Mouse (Mus musculus): ENCODE data around the gene Ccer2. TPM values are rescaled to one million over a fixed set of nuclear protein-coding genes. Genes with fewer than 3 reads are reported as not detected.

Gene Ccer2
- polyA plus RNA-seq, 1 experiment = not detected

GRCm38 (mm10) chr7:28807641-28808220, 51.8 kb downstream of the Ccer2 start:
- 37% methylated on average over 7 of the region's 8 CpGs for WGBS
- Histone ChIP-seq H3K4me3 (replicated peaks; ENCODE audit: extremely low read depth, low read depth, low read length) (peak overlapping the region; percentile 90), H3K4me1 (ENCODE audit: control insufficient read depth, insufficient read depth, low read length) (peaks cover 23% of the 10 kb centered on the region)
- no peak for TF ChIP-seq CTCF (IDR thresholded peaks at IDR 0.05; ENCODE audit: insufficient read depth, low read length)
- 0 out of 2 replicates have a peak, but pooled peaks have one; percentile 15 for TF ChIP-seq POLR2A (IDR thresholded peaks at IDR 0.05; ENCODE audit: borderline replicate concordance, extremely low read depth, low read depth, low read length)
- peak; percentile 48 for DNase-seq

- DNase-seq = peak; percentile 60
- WGBS = 3% methylated on average over 35 of the region's 35 CpGs
- H3K4me3 ChIP-seq (replicated peaks; ENCODE audit: extremely low read depth, low read depth, low read length) = peak within 1 kb of the TSS; percentile 90
- TF ChIP-seq CTCF (IDR thresholded peaks at IDR 0.05; ENCODE audit: insufficient read depth, low read length) (no peak), POLR2A (IDR thresholded peaks at IDR 0.05; ENCODE audit: borderline replicate concordance, extremely low read depth, low read depth, low read length) (peak; percentile 22; the same call in 1 of the 2 replicates)
- H3K4me1 ChIP-seq (ENCODE audit: control insufficient read depth, insufficient read depth, low read length) = peaks cover 22% of the 10 kb centered on the region
Observed at GRCm38 (mm10) chr7:28808221-28808941, 52.4 kb downstream of the Ccer2 start, which contains the start of gene Hnrnpl. TSS of gene Hnrnpl (plus strand) at chr7:28808541.

Other genes starting within 250 kb of the Ccer2 start
- not detected in 2 replicates for gene Ifnl2, start 245.7 kb upstream of the Ccer2 start, polyA plus RNA-seq (2012; rRNA removed)
- not detected in 2 replicates for gene Ifnl3, start 233.3 kb upstream of the Ccer2 start, polyA plus RNA-seq (2012; rRNA removed)
- 27.0 TPM in 1 of 2 replicates, not detected in the other for gene Sycn, start 215.3 kb upstream of the Ccer2 start, polyA plus RNA-seq (2012; rRNA removed)
- gene Nccrp1, start 208.9 kb upstream of the Ccer2 start, polyA plus RNA-seq (2012; rRNA removed) = 0.53 and 27.0 TPM in 2 replicates
- 93.9 and 112 TPM in 2 replicates for gene Samd4b, start 158.0 kb upstream of the Ccer2 start, polyA plus RNA-seq (2012; rRNA removed)
- gene Pak4, start 158.0 kb upstream of the Ccer2 start, polyA plus RNA-seq (2012; rRNA removed) = 66.7 and 76.0 TPM in 2 replicates
- gene Acp7, start 124.8 kb upstream of the Ccer2 start, polyA plus RNA-seq (2012; rRNA removed) = 0.41 and 16.5 TPM in 2 replicates
- 3.7 and 3.8 TPM in 2 replicates for gene Fbxo27, start 63.3 kb upstream of the Ccer2 start, polyA plus RNA-seq (2012; rRNA removed)
- gene Fbxo17, start 39.4 kb upstream of the Ccer2 start, polyA plus RNA-seq (2012; rRNA removed) = 6.1 and 7.0 TPM in 2 replicates
- 45.9 and 57.2 TPM in 2 replicates for gene Mrps12, start 14.4 kb upstream of the Ccer2 start, polyA plus RNA-seq (2012; rRNA removed)
- gene Sars2, start 14.2 kb upstream of the Ccer2 start, polyA plus RNA-seq (2012; rRNA removed) = 13.6 and 15.8 TPM in 2 replicates
- 84.9 and 102 TPM in 2 replicates for gene Sirt2, start 10.6 kb downstream of the Ccer2 start, polyA plus RNA-seq (2012; rRNA removed)
- gene Nfkbib, start 11.3 kb downstream of the Ccer2 start, polyA plus RNA-seq (2012; rRNA removed) = 48.5 and 49.2 TPM in 2 replicates
- gene Rinl, start 32.8 kb downstream of the Ccer2 start, polyA plus RNA-seq (2012; rRNA removed) = 11.2 and 14.5 TPM in 2 replicates
- 166 and 244 TPM in 2 replicates for gene Hnrnpl, start 52.4 kb downstream of the Ccer2 start, polyA plus RNA-seq (2012; rRNA removed)
- gene Ech1, start 69.0 kb downstream of the Ccer2 start, polyA plus RNA-seq (2012; rRNA removed) = 201 and 250 TPM in 2 replicates
- gene Lgals4, start 77.7 kb downstream of the Ccer2 start, polyA plus RNA-seq (2012; rRNA removed) = 19.0 and 25.5 TPM in 2 replicates
- gene Lgals7, start 107.7 kb downstream of the Ccer2 start, polyA plus RNA-seq (2012; rRNA removed) = 2.2 and 314 TPM in 2 replicates
- 0.05 and 1.3 TPM in 2 replicates for gene Capn12, start 125.2 kb downstream of the Ccer2 start, polyA plus RNA-seq (2012; rRNA removed)
- 314 and 324 TPM in 2 replicates for gene Actn4, start 206.2 kb downstream of the Ccer2 start, polyA plus RNA-seq (2012; rRNA removed)
- 175 and 234 TPM in 2 replicates for gene Eif3k, start 225.7 kb downstream of the Ccer2 start, polyA plus RNA-seq (2012; rRNA removed)
- gene Map4k1, start 225.9 kb downstream of the Ccer2 start, polyA plus RNA-seq (2012; rRNA removed) = 16.7 and 17.0 TPM in 2 replicates

All from lung, adult 2 months (tissue).